Mouse (Mus musculus): ENCODE results near the gene Pm20d1. TPM values are rescaled to one million over a fixed set of nuclear protein-coding genes. Genes with fewer than 3 reads are reported as not detected.

Gene Pm20d1
- 0.35 TPM in 1 of 2 replicates, not detected in the other for polyA plus RNA-seq (2011; ENCODE audit: insufficient read depth, insufficient read length, low replicate concordance, missing spikeins)

DNA sequence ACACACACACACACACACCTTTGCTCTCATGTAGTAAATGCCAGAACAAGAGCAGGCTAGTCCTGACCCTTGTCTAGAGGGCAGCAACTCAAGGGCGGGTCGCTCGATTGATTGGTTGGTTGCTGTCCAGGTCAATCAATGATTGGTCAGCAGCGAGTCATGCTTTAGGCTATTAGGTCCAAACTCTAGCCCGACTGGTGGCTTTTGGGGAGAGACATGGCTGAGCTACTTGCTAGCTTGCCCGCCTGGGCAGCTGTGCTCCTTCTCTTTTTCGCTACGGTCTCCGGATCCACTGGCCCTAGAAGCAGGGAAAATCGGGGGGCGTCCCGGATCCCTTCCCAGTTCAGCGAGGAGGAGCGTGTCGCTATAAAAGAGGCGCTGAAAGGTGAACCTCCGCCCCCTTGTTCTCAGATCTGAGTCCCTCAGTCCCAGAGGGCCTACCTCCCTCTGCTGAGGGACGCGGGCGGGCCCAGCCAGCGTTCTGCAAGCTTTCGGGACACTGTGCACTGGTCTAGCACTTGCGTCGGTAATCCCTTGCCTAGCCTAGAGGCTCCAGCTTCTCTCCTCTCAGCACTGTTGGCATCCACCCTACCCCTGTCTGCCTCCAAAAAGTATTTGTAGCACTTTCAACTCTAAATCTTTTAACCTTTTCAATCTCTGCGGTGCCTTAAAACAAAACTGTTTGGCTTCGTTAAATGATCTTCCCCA is at the start of gene Pm20d1:
Gene Pm20d1, plus strand, starts transcription at position 180 of the 708 bp plus-strand sequence.
- TF ChIP-seq CTCF (IDR thresholded peaks at IDR 0.05; ENCODE audit: control insufficient read depth, insufficient read depth, low read length): no peak
- TF ChIP-seq POLR2A (IDR thresholded peaks at IDR 0.05; ENCODE audit: borderline replicate concordance, control insufficient read depth, low read depth, low read length): no peak
- no peaks in the 10 kb centered on the region for H3K4me1 ChIP-seq (ENCODE audit: control insufficient read depth, insufficient read depth, low read length)
- 10% methylated on average over 26 of the region's 26 CpGs for WGBS
- no peak within 1 kb of the TSS for H3K27ac ChIP-seq (ENCODE audit: control insufficient read depth, insufficient read depth, low read depth, low read length, poor library complexity)
- no peak within 1 kb of the TSS for H3K4me3 ChIP-seq (replicated peaks; ENCODE audit: control insufficient read depth, low read depth, low read length)

DNA sequence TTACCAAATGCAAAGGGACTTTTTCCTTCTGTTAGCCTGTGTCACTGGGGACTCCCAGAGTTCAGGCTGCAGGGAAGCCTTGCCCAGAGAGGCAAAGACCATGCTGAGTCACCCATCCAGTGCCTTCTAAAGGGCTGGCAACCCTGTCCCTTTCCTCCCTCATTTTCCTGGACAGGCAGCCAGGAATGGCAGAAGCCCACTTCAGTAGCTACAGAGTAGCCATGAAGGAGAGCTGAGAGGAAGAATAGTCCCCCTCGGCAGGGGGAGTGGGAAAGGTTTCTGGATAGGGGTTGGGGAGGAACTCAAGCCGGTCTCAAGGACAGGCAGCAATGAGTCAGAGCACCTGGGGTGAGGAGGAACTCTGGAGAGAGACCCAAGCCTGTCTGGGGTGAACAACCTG is 49.4 kb upstream of the Pm20d1 start:
- Histone ChIP-seq H3K27ac (ENCODE audit: control insufficient read depth, insufficient read depth, low read depth, low read length, poor library complexity) (no peak overlapping the region), H3K4me3 (replicated peaks; ENCODE audit: control insufficient read depth, low read depth, low read length) (no peak overlapping the region), H3K4me1 (ENCODE audit: control insufficient read depth, insufficient read depth, low read length) (peaks cover 4% of the 10 kb centered on the region; the same call in 1 of the 2 replicates)
- TF ChIP-seq POLR2A (IDR thresholded peaks at IDR 0.05; ENCODE audit: borderline replicate concordance, control insufficient read depth, low read depth, low read length) (no peak), CTCF (IDR thresholded peaks at IDR 0.05; ENCODE audit: control insufficient read depth, insufficient read depth, low read length) (no peak)
- 38% methylated on average over 2 of the region's 2 CpGs for WGBS

DNA sequence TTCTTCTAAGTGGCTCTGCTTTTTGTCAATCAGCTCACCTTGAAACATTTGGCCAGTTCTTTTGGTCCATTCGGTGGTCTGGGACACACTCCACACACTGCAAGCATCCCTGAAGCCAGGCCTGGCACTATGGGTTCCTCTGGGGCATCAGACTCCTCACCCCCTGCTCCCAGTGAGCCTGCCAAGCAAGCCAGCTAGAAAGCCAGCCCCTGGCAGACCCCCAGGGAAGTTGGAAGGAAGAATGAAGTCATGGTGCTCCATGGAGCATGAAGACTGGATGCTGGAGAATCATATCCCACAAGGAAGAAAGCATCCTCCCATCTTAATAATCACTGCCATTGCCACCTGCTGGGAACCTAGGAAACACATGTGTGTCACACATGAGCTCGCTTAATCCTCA is 48.5 kb upstream of the Pm20d1 start:
- 72% methylated on average over 2 of the region's 2 CpGs for WGBS
- Histone ChIP-seq H3K4me3 (replicated peaks; ENCODE audit: control insufficient read depth, low read depth, low read length) (no peak overlapping the region), H3K4me1 (ENCODE audit: control insufficient read depth, insufficient read depth, low read length) (peaks cover 4% of the 10 kb centered on the region; the same call in 1 of the 2 replicates), H3K27ac (ENCODE audit: control insufficient read depth, insufficient read depth, low read depth, low read length, poor library complexity) (no peak overlapping the region)
- TF ChIP-seq CTCF (IDR thresholded peaks at IDR 0.05; ENCODE audit: control insufficient read depth, insufficient read depth, low read length) (no peak), POLR2A (IDR thresholded peaks at IDR 0.05; ENCODE audit: borderline replicate concordance, control insufficient read depth, low read depth, low read length) (no peak)

DNA sequence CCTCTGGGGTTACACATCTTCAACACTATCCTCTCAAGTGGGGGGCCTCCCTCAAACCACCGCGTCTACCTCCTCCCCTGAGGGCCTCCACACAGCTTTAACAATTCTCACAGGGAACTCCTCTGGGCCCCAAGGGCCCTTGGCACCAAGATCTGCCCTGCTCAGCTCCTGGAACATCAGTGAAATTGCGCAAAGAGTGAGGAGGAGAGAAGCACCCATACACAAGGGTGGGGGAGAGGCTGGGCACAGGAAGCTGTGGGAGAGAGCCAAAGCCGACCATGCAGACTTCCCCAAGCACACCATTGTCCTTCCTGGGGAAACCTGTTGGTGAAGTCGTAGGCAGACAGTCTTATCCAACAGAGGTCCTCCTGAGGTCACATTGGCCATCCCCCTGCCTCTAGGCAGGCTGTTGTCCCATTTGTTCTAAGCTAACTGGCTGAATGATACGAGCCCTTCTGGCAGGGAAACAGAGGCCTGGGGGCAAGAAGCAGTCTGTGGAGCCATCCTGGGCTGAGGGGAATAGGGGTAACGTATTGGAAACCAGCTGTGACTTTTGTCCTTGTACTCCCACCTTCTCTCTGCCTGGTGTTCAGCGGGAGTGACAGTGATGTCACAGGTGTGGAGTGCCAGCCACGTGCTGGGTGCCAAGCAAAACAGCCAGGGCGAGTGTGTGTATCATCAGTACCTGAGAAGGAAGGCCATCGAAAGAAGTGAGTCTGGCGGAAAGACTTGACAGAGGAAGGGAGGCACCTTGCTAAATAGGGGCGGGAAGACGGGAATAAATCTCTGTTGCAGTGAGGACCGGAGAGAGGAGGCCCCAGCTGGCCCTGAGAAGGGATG is 47.3 kb upstream of the Pm20d1 start:
- Histone ChIP-seq H3K4me1 (ENCODE audit: control insufficient read depth, insufficient read depth, low read length) (peaks cover 6% of the 10 kb centered on the region; the same call in 1 of the 2 replicates), H3K27ac (ENCODE audit: control insufficient read depth, insufficient read depth, low read depth, low read length, poor library complexity) (no peak overlapping the region), H3K4me3 (replicated peaks; ENCODE audit: control insufficient read depth, low read depth, low read length) (no peak overlapping the region)
- no peak for TF ChIP-seq POLR2A (IDR thresholded peaks at IDR 0.05; ENCODE audit: borderline replicate concordance, control insufficient read depth, low read depth, low read length)
- TF ChIP-seq CTCF (IDR thresholded peaks at IDR 0.05; ENCODE audit: control insufficient read depth, insufficient read depth, low read length): no peak
- 56% methylated on average over 15 of the region's 15 CpGs for WGBS

DNA sequence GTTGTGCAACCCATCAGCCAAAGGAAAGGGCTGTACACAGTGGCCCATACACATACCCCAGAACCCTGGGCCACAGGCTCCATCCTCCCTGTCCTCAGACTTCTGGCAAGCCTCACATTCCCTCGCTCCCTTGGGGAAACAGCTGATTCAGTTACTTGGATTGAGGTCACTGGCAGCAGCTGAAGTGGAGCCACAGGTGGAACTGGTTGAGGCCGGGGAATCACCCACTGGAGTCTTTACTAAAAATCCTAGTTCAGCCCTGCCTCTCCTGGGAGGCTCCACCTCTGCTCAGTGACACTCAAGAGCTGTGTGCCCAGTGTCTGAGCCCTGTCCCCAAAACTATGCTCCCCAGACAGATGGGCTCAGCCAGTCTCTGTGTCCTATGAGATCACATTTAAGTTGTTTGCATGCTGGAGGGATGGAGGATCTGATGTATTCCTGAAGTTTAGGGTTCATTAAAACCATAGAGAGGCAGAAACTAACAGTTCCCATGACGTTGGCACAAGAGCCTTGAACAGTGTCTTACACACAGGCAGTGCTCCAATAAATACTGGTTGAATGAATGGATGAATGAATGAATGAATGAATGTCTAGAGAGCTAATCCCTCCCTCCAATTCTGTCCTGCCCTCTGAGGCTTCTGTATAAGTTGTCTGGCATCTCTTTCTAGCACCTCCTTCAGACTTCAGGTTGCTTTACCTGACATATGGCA is 45.8 kb upstream of the Pm20d1 start:
- TF ChIP-seq CTCF (IDR thresholded peaks at IDR 0.05; ENCODE audit: control insufficient read depth, insufficient read depth, low read length) (no peak), POLR2A (IDR thresholded peaks at IDR 0.05; ENCODE audit: borderline replicate concordance, control insufficient read depth, low read depth, low read length) (no peak)
- Histone ChIP-seq H3K27ac (ENCODE audit: control insufficient read depth, insufficient read depth, low read depth, low read length, poor library complexity) (no peak overlapping the region), H3K4me1 (ENCODE audit: control insufficient read depth, insufficient read depth, low read length) (peaks cover 10% of the 10 kb centered on the region), H3K4me3 (replicated peaks; ENCODE audit: control insufficient read depth, low read depth, low read length) (no peak overlapping the region)
- 64% methylated on average over 3 of the region's 3 CpGs for WGBS

DNA sequence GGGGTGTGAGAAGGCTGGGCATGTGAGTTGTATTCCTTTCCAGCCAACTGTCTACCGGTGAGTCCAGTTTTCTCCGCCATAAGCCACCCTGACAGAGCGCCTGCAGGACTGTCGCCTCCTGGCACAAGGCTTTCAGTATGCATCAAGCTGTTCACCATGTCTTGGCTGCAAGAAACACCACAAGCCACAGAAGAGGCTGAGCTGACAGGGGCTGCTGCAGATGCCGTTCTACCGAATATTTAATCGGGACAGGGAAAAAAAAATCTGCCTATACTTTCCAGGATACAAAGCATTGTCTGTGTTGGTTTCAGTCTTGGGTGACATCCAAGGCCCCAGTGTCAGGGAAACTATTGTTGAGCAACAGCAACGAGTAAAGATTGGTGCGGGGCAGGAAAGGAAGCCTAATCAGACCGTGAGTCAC is 45.3 kb upstream of the Pm20d1 start:
- TF ChIP-seq CTCF (IDR thresholded peaks at IDR 0.05; ENCODE audit: control insufficient read depth, insufficient read depth, low read length) (no peak), POLR2A (IDR thresholded peaks at IDR 0.05; ENCODE audit: borderline replicate concordance, control insufficient read depth, low read depth, low read length) (no peak)
- H3K4me1 ChIP-seq (ENCODE audit: control insufficient read depth, insufficient read depth, low read length): peaks cover 10% of the 10 kb centered on the region
- no peak overlapping the region for H3K4me3 ChIP-seq (replicated peaks; ENCODE audit: control insufficient read depth, low read depth, low read length)
- WGBS: 17% methylated on average over 10 of the region's 10 CpGs
- H3K27ac ChIP-seq (ENCODE audit: control insufficient read depth, insufficient read depth, low read depth, low read length, poor library complexity): no peak overlapping the region

DNA sequence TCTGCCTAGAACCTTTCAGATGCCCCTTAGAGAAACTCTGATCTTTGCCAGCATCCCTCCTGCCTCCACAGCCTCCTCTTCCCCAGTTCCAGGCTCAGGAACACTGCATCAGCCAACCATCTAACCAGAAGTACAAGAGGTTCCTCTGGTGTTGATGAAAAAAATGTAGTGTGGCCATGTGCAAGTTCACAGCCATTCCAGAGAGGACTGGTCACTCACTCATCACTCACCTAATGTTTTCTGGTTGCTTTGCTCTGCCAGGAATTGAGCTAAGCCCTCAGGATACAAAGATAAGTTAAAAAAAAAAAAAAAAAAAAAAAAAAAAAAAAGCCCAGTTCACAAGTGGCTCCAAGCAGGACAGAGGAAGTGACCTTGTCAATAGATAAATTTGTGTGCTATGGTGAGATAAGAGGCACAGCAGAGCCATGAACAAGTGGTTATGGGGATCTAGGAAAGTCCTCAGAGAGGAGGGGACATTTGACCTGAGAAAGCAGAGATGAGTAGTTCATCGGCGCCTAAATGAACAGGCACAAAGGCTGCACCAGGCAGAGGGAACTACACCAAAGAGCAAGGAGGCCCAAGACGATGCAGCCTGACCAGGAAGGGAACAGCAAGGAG is 42.9 kb upstream of the Pm20d1 start:
- Histone ChIP-seq H3K4me3 (replicated peaks; ENCODE audit: control insufficient read depth, low read depth, low read length) (no peak overlapping the region), H3K27ac (ENCODE audit: control insufficient read depth, insufficient read depth, low read depth, low read length, poor library complexity) (0 out of 2 replicates have a peak overlapping the region, but pooled peaks have one; percentile 22), H3K4me1 (ENCODE audit: control insufficient read depth, insufficient read depth, low read length) (peaks cover 9% of the 10 kb centered on the region)
- 4% methylated on average over 3 of the region's 3 CpGs for WGBS
- no peak for TF ChIP-seq POLR2A (IDR thresholded peaks at IDR 0.05; ENCODE audit: borderline replicate concordance, control insufficient read depth, low read depth, low read length)
- TF ChIP-seq CTCF (IDR thresholded peaks at IDR 0.05; ENCODE audit: control insufficient read depth, insufficient read depth, low read length): no peak
